In the genomic region with DNA sequence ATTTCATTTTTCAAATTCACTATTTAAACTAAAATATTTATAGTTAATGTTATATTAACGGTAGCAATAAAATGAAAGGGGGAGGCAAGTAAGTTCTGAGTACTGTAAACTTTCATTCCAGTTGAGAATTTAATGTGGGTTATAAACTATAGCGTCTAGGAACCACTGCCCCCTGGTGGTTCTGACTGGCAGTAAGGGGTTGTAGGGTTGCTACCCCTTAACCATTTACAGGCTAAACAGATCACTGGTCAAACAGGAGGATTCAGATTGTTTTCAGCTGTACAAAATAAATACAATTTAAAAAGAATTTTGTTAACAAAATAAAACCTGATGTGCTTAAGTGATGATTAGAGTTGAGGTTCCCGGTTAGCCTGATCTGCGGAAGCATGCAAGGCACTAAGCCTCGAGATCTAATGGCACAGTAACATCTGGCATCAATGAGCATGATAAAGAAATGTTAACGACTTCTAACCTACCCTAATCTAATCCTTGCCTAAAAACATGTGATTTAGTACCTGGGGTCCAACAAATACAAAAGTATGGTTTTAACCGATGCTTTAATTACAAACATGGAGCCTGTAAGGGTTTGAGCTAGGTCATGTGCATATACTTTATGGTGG, we compare ENCODE assay signal across 8 mouse cellular contexts. TPM values are rescaled to one million over a fixed set of nuclear protein-coding genes. Genes with fewer than 3 reads are reported as not detected.
DNase-seq lines count a peak whose midpoint lies in the region; ATAC-seq and TF ChIP-seq lines count a peak whose summit lies in the region.

No protein-coding gene starts in this region.

- CTCF ChIA-PET in Patski (lab: Charles Lee): interaction anchor here (1.3 to 2.4 kb wide), 3 partner anchors 13 to 28 kb away, joined by 3 to 7 read pairs (median 3); no protein-coding TSS in a partner anchor

- H3K4me2 ChIP-seq in intestine, embryonic 14.5 days (ENCODE audit: low read length): no peak overlapping the region
- H3K4me2 ChIP-seq in intestine, embryonic 15.5 days (replicated peaks): no peak overlapping the region
- H3K4me2 ChIP-seq in midbrain, embryonic 14.5 days (ENCODE audit: low read length): no peak overlapping the region

- 80% methylated on average over 7 of the region's 7 CpGs for WGBS in intestine, embryonic 14.5 days
- 79% methylated on average over 7 of the region's 7 CpGs for WGBS in intestine, embryonic 15.5 days
- WGBS in midbrain, embryonic 14.5 days: 83% methylated on average over 7 of the region's 7 CpGs

- H3K4me1 ChIP-seq in intestine, embryonic 14.5 days (replicated peaks; ENCODE audit: control insufficient read depth, insufficient read depth, low read length): no peaks in the 10 kb centered on the region
- no peaks in the 10 kb centered on the region for H3K4me1 ChIP-seq in intestine, embryonic 15.5 days (replicated peaks)
- no peaks in the 10 kb centered on the region for H3K4me1 ChIP-seq in midbrain, embryonic 14.5 days (ENCODE audit: control insufficient read depth, insufficient read depth, low read length)

- H3K27ac ChIP-seq in intestine, embryonic 14.5 days (ENCODE audit: low read depth): no peak overlapping the region
- H3K27ac ChIP-seq in intestine, embryonic 15.5 days: no peak overlapping the region
- no peak overlapping the region for H3K27ac ChIP-seq in left cerebral cortex, adult 2 months
- H3K27ac ChIP-seq in midbrain, embryonic 14.5 days (replicated peaks; ENCODE audit: low read depth, low read length): no peak overlapping the region

- peak; percentile 60 for DNase-seq in intestine, embryonic 14.5 days (ENCODE audit: low spot score)
- no peak for DNase-seq in Patski (ENCODE audit: low read depth, low spot score)
- peak; percentile 56 for DNase-seq in embryo, embryonic 11 days
- DNase-seq in hindlimb bud, embryonic 11.5 days (ENCODE audit: extremely low spot score, low read depth, low spot score): peak; percentile 20
- DNase-seq in left cerebral cortex, adult 2 months (ENCODE audit: extremely low spot score in 1 of 2, low spot score in 2 of 2): peak; percentile 40 to 57
- peak; percentile 64 for DNase-seq in midbrain, embryonic 14.5 days
- DNase-seq in thymus, postnatal 14 days: peak; percentile 82

- no peaks in the 10 kb centered on the region for H3K27me3 ChIP-seq in intestine, embryonic 14.5 days (replicated peaks; ENCODE audit: control insufficient read depth, insufficient read depth, low read length)
- no peaks in the 10 kb centered on the region for H3K27me3 ChIP-seq in intestine, embryonic 15.5 days (replicated peaks)
- no peaks in the 10 kb centered on the region for H3K27me3 ChIP-seq in Patski
- H3K27me3 ChIP-seq in midbrain, embryonic 14.5 days (ENCODE audit: control insufficient read depth, insufficient read depth, low read length): no peaks in the 10 kb centered on the region

- intact Hi-C loops in left cerebral cortex, adult 2 months (cut with DNase I): loop anchor here (1.0 to 10.0 kb wide), 2 partner anchors 207 to 298 kb away; no protein-coding TSS in a partner anchor

- no peak overlapping the region for H3K4me3 ChIP-seq in intestine, embryonic 14.5 days (ENCODE audit: low read depth, low read length)
- no peak overlapping the region for H3K4me3 ChIP-seq in intestine, embryonic 15.5 days (replicated peaks)
- no peak overlapping the region for H3K4me3 ChIP-seq in left cerebral cortex, adult 2 months
- no peak overlapping the region for H3K4me3 ChIP-seq in midbrain, embryonic 14.5 days (replicated peaks; ENCODE audit: low read depth, low read length)

- H3K36me3 ChIP-seq in intestine, embryonic 14.5 days (ENCODE audit: control insufficient read depth, insufficient read depth, low read length): peaks cover 29% of the 10 kb centered on the region
- H3K36me3 ChIP-seq in intestine, embryonic 15.5 days: peaks cover 3% of the 10 kb centered on the region; the same call in 1 of the 2 replicates
- peaks cover 13% of the 10 kb centered on the region for H3K36me3 ChIP-seq in midbrain, embryonic 14.5 days (ENCODE audit: control insufficient read depth, insufficient read depth, low read length)

- TF ChIP-seq CTCF in Patski (IDR thresholded peaks at IDR 0.05): peak; percentile 84
- TF ChIP-seq CTCF in left cerebral cortex, adult 2 months (IDR thresholded peaks at IDR 0.05): peak; percentile 81

- in situ Hi-C loops in Patski (cut with MboI; ENCODE audit: low pct_unique_long_range_greater_than_20kb): loop anchor here (5.0 kb wide), 1 partner anchor 295 kb away; no protein-coding TSS in a partner anchor

- H3K9me3 ChIP-seq in intestine, embryonic 14.5 days (ENCODE audit: control insufficient read depth, low read length): no peaks in the 10 kb centered on the region
- no peaks in the 10 kb centered on the region for H3K9me3 ChIP-seq in intestine, embryonic 15.5 days
- no peaks in the 10 kb centered on the region for H3K9me3 ChIP-seq in midbrain, embryonic 14.5 days (ENCODE audit: control insufficient read depth, low read length)

- no peak for ATAC-seq in intestine, embryonic 14.5 days (replicated peaks; ENCODE audit: low FRiP score, low TSS enrichment, low read depth)
- no peak for ATAC-seq in intestine, embryonic 15.5 days
- peak; percentile 70 for ATAC-seq in Patski
- ATAC-seq in midbrain, embryonic 14.5 days (ENCODE audit: low FRiP score, low TSS enrichment): peak; percentile 60; the same call in 1 of the 2 replicates

- POLR2A ChIA-PET in Patski (lab: Charles Lee): no interaction called here

- no peak overlapping the region for H3K9ac ChIP-seq in intestine, embryonic 14.5 days (ENCODE audit: low read length)
- H3K9ac ChIP-seq in intestine, embryonic 15.5 days: no peak overlapping the region
- no peak overlapping the region for H3K9ac ChIP-seq in midbrain, embryonic 14.5 days (replicated peaks; ENCODE audit: low read length)

RNA-seq across cellular contexts. Expression of a gene that starts 35.8 kb away (rescaled TPM):
- polyA plus RNA-seq in intestine, embryonic 14.5 days (2014; fragmentation: Nextera tagmentation; extraction: Ambion mirVana): 0.07 TPM in 1 of 2 replicates, not detected in the other
- not detected in 2 replicates for polyA plus RNA-seq in intestine, embryonic 15.5 days (2015; fragmentation: Nextera tagmentation; extraction: Ambion mirVana)
- polyA plus RNA-seq in Patski (2021): not detected
- total RNA-seq in left cerebral cortex, adult 2 months (2021): under 1 TPM in 1 of 2 experiments, not detected in 1; 0.30 TPM
- polyA plus RNA-seq in midbrain, embryonic 14.5 days (2014; fragmentation: Nextera tagmentation; extraction: Ambion mirVana): 0.16 and 0.53 TPM in 2 replicates

RNA-seq across cellular contexts. Expression of a gene that starts 38.9 kb away (rescaled TPM):
- polyA plus RNA-seq in intestine, embryonic 14.5 days (2014; fragmentation: Nextera tagmentation; extraction: Ambion mirVana): 92.7 and 103 TPM in 2 replicates
- 78.5 and 93.0 TPM in 2 replicates for polyA plus RNA-seq in intestine, embryonic 15.5 days (2015; fragmentation: Nextera tagmentation; extraction: Ambion mirVana)
- 149 TPM for polyA plus RNA-seq in Patski (2021)
- 10 to 100 TPM; 59.1 to 66.1 TPM for total RNA-seq in left cerebral cortex, adult 2 months (2021)
- 91.4 and 96.0 TPM in 2 replicates for polyA plus RNA-seq in midbrain, embryonic 14.5 days (2014; fragmentation: Nextera tagmentation; extraction: Ambion mirVana)

RNA-seq across cellular contexts. Expression of a gene that starts 39.6 kb away (rescaled TPM):
- polyA plus RNA-seq in intestine, embryonic 14.5 days (2014; fragmentation: Nextera tagmentation; extraction: Ambion mirVana): 44.9 and 51.4 TPM in 2 replicates
- polyA plus RNA-seq in intestine, embryonic 15.5 days (2015; fragmentation: Nextera tagmentation; extraction: Ambion mirVana): 32.4 and 34.7 TPM in 2 replicates
- 4.4 TPM for polyA plus RNA-seq in Patski (2021)
- 100 to 1,000 TPM; 242 to 289 TPM for total RNA-seq in left cerebral cortex, adult 2 months (2021)
- polyA plus RNA-seq in midbrain, embryonic 14.5 days (2014; fragmentation: Nextera tagmentation; extraction: Ambion mirVana): 139 and 144 TPM in 2 replicates

Comparison
In these comparisons a context has a peak if more than half of its experiments do, and no peak if none do; other contexts are left out.
1. ATAC-seq: peak in Patski (single experiment) and midbrain, embryonic 14.5 days (single experiment); none in intestine, embryonic 14.5 days (single experiment) and intestine, embryonic 15.5 days (single experiment).